Mouse (Mus musculus): ENCODE results near the gene Myo9a.

DNA sequence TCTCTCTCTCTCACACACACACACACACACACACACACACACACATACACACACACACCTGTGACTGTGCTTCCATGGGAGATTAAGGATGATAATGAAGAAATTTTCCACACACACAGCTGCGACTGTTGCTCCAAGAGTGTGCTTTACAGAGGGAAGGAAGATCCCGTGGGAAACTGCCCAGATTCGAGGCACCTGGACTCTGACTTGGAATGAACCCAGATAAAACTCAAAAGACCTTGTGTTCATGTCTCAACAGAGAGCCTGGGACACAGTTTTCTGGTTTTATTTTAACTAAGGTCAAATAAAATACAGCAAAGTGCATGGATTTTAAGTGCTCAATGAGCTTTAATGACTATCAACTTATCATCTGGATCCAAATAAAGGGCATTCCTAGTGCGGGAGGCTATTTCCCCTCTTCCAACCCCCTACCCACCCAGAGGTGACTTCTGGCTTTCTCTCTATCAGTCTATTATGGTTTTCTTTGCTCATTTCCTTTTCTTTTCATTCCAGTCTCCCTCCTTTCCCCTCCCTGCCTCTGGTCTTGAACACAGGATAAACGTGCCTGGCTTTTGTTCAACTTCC lies 191.9 kb downstream of the Myo9a start:
- TF ChIP-seq CTCF (IDR thresholded peaks at IDR 0.05; ENCODE audit: low read depth, low read length), result no peak
- no peak for TF ChIP-seq POLR2A (IDR thresholded peaks at IDR 0.05; ENCODE audit: extremely low read depth, insufficient read depth, low read length)

Data from liver, adult 2 months (tissue).